ENCODE assay signal across 15 mouse cellular contexts in genomic region chr1:89003752-89004151, GRCm38 (mm10).
"Had no signal": no experiment of that assay in that cellular context is flagged by ENCODE, and none has a peak within 500 bp of the region (broad histone marks: within the 10 kb centered on the region; RNA-seq: fewer than 3 reads in every experiment).

No protein-coding gene starts in this region.

- H3K4me3 ChIP-seq: limb, embryonic 15.5 days; liver, embryonic 12.5 days; myocyte; neural tube, embryonic 15.5 days had no signal

- DNase-seq: kidney, adult 8-10 months; kidney, postnatal 25 days; layer of hippocampus, adult 9-11 months; layer of hippocampus, postnatal 36 days; lung, embryonic 14.5 days; lung, postnatal 10 days; lung, postnatal 4 days; right cerebral cortex, postnatal 4 days; spleen, adult 18-20 months; thymus, adult 18-20 months; thymus, postnatal 14 days had no signal

- H3K36me3 ChIP-seq: limb, embryonic 15.5 days; liver, embryonic 12.5 days; neural tube, embryonic 15.5 days had no signal

- H3K27ac ChIP-seq: limb, embryonic 15.5 days; liver, embryonic 12.5 days; neural tube, embryonic 15.5 days had no signal

- H3K9ac ChIP-seq: limb, embryonic 15.5 days; liver, embryonic 12.5 days; lung, embryonic 14.5 days; neural tube, embryonic 15.5 days had no signal

- ATAC-seq: liver, embryonic 12.5 days had no signal

- H3K27me3 ChIP-seq: limb, embryonic 15.5 days; liver, embryonic 12.5 days; neural tube, embryonic 15.5 days had no signal

- H3K9me3 ChIP-seq: limb, embryonic 15.5 days; liver, embryonic 12.5 days; neural tube, embryonic 15.5 days had no signal

- H3K4me2 ChIP-seq: limb, embryonic 15.5 days; liver, embryonic 12.5 days; lung, embryonic 14.5 days; neural tube, embryonic 15.5 days had no signal

- H3K4me1 ChIP-seq: limb, embryonic 15.5 days; liver, embryonic 12.5 days; neural tube, embryonic 15.5 days had no signal
